ENCODE assay signal across 9 mouse cellular contexts in the genomic region with DNA sequence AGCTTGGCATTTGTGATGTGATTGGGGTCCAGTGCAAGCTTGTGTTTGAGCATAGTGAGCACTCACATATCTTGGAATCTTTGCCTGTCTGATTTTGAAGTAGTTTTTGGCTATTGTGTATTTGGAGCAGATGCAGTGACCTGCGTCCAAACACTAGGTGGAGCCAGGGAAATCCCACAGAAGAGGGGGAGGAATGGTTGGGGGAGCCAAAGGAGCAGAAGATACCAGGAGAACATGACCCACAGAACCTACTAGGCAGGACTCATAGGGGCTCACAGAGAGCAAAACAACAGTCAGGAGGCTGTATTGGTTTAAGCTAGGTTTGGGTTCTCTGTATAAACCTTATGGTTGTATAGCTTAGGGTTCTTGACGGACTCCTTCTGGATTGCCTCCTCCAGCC. TPM values are rescaled to one million over a fixed set of nuclear protein-coding genes. Genes with fewer than 3 reads are reported as not detected.
DNase-seq lines count a peak whose midpoint lies in the region; ATAC-seq and TF ChIP-seq lines count a peak whose summit lies in the region.
"Had no signal": no experiment of that assay in that cellular context is flagged by ENCODE, and none has a peak within 500 bp of the region (broad histone marks: within the 10 kb centered on the region; RNA-seq: fewer than 3 reads in every experiment).

No protein-coding gene starts in this region.

- WGBS in cerebellum, adult 2 months, result 56% methylated on average over 2 of the region's 2 CpGs

- TF ChIP-seq CTCF in cerebellum, adult 2 months (IDR thresholded peaks at IDR 0.05; ENCODE audit: borderline replicate concordance, insufficient read depth, low read depth, low read length), result peak; percentile 53; the same call in 1 of the 2 replicates
- peak; percentile 57 for TF ChIP-seq CTCF in E14TG2a.4 (conservative IDR thresholded peaks at IDR 0.05; ENCODE audit: low read length)

- no peak overlapping the region for H3K4me3 ChIP-seq in cerebellum, adult 2 months (replicated peaks; ENCODE audit: insufficient read depth, low read depth, low read length)
- H3K4me3 ChIP-seq in E14TG2a.4 (replicated peaks; ENCODE audit: low read length), result no peak overlapping the region
- H3K4me3 ChIP-seq: limb, embryonic 13.5 days had no signal

- H3K27me3 ChIP-seq in cerebellum, adult 2 months (ENCODE audit: control insufficient read depth, insufficient read depth, low read length), result no peaks in the 10 kb centered on the region
- no peaks in the 10 kb centered on the region for H3K27me3 ChIP-seq in E14TG2a.4 (ENCODE audit: insufficient read depth, low read length)
- H3K27me3 ChIP-seq: limb, embryonic 13.5 days had no signal

- peak; percentile 25; the same call in 1 of the 2 replicates for ATAC-seq in granulocyte monocyte progenitor cell, adult 5-6 weeks (replicated peaks; ENCODE audit: poor library complexity, severe bottlenecking)

- H3K27ac ChIP-seq in cerebellum, adult 2 months (ENCODE audit: insufficient read depth, low read length), result no peak overlapping the region
- H3K27ac ChIP-seq: limb, embryonic 13.5 days had no signal

- peaks cover 26% of the 10 kb centered on the region for H3K36me3 ChIP-seq in E14TG2a.4 (ENCODE audit: insufficient read depth, low read length)

- H3K4me1 ChIP-seq in cerebellum, adult 2 months (ENCODE audit: control insufficient read depth, insufficient read depth, low read length), result no peaks in the 10 kb centered on the region
- H3K4me1 ChIP-seq in E14TG2a.4 (replicated peaks; ENCODE audit: low read depth, low read length), result no peaks in the 10 kb centered on the region
- H3K4me1 ChIP-seq: limb, embryonic 13.5 days had no signal

- H3K9me3 ChIP-seq in E14TG2a.4 (ENCODE audit: low read length), result peaks cover 14% of the 10 kb centered on the region
- H3K9me3 ChIP-seq: limb, embryonic 13.5 days had no signal

- DNase-seq in cerebellum, adult 2 months, result peak in 1 of 2 experiments; percentile 15
- no peak for DNase-seq in cerebellum, adult 8-10 months
- DNase-seq in layer of hippocampus, adult 11-12 months (ENCODE audit: low spot score), result peak; percentile 21
- DNase-seq in layer of hippocampus, postnatal 36 days, result no peak
- DNase-seq in thymus, adult 18-20 months, result no peak
- no peak for DNase-seq in urinary bladder, postnatal 4 days (ENCODE audit: low spot score in 2 of 2)

- no peak for TF ChIP-seq POLR2A in cerebellum, adult 2 months (IDR thresholded peaks at IDR 0.05; ENCODE audit: borderline replicate concordance, insufficient read depth, low read length)

RNA-seq across cellular contexts. Expression of gene Rps6, which starts 46.6 kb away (rescaled TPM):
- 691 and 755 TPM in 2 replicates for polyA plus RNA-seq in cerebellum, adult 2 months (2012; rRNA removed)
- 100 to 1,000 TPM; 412 to 432 TPM for total RNA-seq in layer of hippocampus, postnatal 36 days (2021)
- 3,886 and 3,908 TPM in 2 replicates for total RNA-seq in granulocyte monocyte progenitor cell, adult 5-6 weeks (2014; fragmentation: Nextera tagmentation)
- 1,184 and 1,551 TPM in 2 replicates for total RNA-seq in granulocyte monocyte progenitor cell, adult 5-6 weeks (2017)
